Mouse (Mus musculus) small intestine, adult 2 months (tissue): ENCODE measurements around the gene Sco1.

Experiments used
- CTCF ChIP-seq: fragments of 200-500 bp; IDR thresholded peaks from 2 replicates; pipeline ENCODE4 v1.5.1; 2012; ENCODE audit warnings: low read depth, mild to moderate bottlenecking, control low read depth, inconsistent platforms, low read length, moderate library complexity, mixed read lengths; ENCODE audit not compliant: insufficient replicate concordance, insufficient read length; ENCODE audit errors: extremely low read depth
- POLR2A ChIP-seq: fragments of 200-500 bp; IDR thresholded peaks from 2 replicates; pipeline ENCODE4 v1.6.1; 2012; ENCODE audit warnings: low read depth, mild to moderate bottlenecking, control low read depth, inconsistent platforms, low read length, moderate library complexity

DNA sequence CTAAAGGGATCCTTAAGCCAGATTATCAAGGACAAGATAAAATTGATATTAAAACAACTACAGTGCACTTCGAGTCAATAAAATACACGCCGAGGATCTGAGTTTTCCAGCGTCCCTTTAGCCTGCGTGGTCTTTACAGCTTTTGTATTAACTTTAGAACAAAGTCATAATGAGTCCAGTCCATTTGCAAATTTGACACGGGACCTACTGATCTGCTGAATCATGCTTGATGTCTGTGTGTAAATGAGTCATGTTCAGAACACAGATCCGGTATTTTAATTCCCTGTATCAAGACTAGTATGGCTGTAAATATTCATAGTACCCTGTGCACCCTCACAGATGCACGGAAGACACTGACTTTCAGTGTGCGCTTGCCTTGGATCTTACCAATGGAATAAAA lies 15.6 kb upstream of the Sco1 start:
- TF ChIP-seq CTCF (no peak), POLR2A (no peak)
